Mouse (Mus musculus) cerebellum, adult (tissue): ENCODE data around the gene Prrg4.
"Not testable (repeated sequence)": the region's sequence is repeated elsewhere in the genome, so short reads cannot be mapped to it uniquely, and the experiment has no call there.

Source experiments
- ATAC-seq: cut with Nextera tagmentation; 2 replicates; pipeline ENCODE4 v1.9.2; 2017; ENCODE audit warnings: mild to moderate bottlenecking, moderate library complexity, mixed read lengths; ENCODE audit not compliant: insufficient number of reproducible peaks, low FRiP score, low TSS enrichment

The Prrg4 gene

DNA sequence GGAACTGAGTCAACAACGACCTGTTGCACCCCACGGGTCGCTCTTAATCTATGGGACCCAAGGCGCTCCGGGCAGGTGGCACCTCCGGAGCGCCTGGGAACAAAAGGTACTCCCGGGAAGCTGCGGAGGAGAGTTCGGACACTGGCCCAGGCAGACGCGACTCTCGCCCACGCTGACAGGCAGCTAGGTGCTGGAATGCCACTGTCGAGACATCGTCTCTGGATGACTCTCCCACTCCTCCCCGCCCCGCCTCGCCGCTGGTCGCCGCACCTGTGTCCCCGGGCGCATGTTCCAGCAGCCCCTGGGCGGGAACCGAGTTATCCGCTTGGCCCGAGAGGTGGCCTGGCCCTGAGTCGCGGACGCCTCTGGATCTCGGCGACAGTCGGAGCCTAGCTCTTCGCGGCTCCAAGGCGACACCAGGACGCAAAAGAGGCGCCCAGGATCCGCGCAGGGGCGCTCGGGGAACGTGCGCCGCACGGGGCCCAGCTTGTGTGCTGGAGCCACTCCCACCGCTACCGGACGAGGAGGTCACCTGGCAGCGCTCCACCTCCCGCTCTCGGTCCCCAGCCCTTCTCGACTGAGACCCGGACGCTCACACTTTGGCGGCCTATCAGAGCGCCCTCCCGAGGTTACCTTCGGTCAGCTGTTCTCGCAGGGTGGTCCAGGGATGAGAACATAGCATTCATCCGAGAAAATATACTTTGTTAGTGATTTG lies at the start of gene Prrg4:
Prrg4 (minus strand) TSS at position 601 of the 715 bp plus-strand sequence.
- peak; percentile 50 for ATAC-seq

DNA sequence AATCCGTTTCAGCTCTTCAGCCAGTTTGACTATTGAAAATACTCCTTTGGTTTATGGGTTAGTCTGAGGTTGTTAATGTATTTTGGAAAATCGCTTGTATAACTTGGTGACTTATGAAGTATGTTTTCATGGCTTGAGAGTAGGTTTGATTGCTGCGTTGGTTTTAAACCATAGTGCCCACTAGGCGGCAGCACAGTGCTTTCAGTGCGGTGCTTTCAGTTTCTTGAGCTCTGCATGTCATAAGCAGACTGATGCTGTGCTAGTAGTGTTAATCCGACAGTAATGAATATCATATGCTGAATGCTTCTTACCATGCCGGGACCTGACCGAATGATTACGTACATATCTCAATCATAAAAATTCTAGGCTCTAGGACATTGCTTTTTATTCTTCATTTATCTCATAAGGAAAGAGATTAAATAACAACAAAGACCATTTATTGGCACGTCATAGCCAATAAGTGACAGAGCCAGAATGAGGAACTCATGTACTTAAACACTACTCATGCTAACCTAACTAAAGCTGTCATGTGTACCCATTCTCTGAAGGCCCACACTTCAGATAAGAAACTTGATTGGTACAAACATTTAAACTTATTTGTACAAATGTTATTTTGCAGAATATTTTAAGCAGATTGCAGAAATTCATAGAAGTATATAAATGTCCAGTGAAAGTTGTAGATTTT lies 38.3 kb upstream of the Prrg4 start:
- ATAC-seq = peak; percentile 91

DNA sequence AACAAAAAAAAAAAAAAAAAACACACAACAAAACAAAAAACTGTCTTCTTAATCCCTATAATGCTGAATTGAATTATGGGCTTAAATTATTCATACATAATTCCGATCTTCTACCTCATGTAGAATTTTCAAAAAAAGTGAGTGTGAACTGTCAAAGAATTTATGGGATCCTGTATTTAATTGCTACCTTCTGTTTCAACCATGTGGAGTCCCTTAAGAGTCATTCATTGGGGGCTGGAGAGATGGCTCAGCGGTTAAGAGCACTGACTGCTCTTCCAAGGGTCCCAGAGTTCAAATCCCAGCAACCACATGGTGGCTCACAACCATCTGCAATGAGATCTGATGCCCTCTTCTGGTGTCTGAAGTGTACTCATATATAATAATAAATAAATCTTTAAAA lies 37.7 kb upstream of the Prrg4 start:
- ATAC-seq = not testable (repeated sequence)

DNA sequence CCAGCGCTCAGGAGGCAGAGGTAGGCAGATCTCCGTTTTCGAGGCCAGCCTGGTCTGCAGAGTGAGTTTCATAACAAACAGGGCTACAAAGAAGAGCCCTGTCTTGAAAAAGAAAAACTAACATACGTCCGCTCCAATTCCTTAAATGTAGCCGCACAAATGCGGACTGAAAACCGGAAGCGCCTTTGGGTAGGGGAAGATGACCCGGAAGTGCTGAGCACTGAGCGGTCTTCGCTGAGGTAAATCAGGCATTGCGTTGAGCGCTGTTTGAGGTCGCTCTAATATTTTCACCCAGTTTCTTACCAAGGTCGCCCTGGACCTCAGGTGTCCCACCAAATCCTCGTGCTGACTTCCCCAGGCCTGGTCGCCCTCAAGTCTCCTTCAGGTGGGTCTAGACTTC lies 36.4 kb upstream of the Prrg4 start:
- no peak for ATAC-seq

DNA sequence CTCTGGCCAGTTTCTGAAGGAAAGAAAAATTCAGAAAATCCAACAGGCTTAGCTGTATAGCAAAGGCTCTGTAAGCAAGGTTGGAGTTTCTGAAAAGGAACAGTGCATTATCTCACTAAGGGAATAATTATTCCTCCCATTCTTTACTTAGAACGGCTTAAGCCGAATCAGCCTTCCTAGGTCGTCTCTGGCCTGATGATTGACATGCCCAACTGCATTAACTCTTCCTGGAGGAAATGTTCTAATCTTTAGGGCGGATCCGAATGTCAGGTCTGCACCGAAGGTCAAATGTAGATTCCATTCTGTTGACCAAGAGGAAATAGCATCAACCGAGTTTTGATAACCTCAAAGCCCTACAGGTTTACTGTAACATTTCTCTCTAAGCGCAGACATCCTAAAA lies 29.1 kb upstream of the Prrg4 start:
- ATAC-seq = no peak

DNA sequence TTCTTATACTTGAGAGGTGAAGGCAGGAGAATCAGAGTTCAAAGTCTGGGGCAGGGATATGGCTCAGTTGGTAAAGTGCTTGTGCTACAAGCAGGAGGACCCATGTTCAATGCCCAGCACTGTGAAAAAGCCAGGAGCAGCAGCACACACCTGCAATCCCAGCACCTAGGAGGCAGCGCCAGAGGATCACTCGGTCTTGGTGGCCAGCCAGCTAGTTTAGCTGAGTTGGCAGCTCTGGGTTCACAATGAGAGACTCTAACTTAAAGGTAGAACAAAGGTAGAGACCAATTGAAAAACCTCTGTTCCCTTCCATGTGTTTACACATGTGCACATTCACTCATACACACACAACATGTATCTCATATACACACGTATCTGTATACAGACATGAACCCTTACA lies 19.4 kb upstream of the Prrg4 start:
- no peak for ATAC-seq

DNA sequence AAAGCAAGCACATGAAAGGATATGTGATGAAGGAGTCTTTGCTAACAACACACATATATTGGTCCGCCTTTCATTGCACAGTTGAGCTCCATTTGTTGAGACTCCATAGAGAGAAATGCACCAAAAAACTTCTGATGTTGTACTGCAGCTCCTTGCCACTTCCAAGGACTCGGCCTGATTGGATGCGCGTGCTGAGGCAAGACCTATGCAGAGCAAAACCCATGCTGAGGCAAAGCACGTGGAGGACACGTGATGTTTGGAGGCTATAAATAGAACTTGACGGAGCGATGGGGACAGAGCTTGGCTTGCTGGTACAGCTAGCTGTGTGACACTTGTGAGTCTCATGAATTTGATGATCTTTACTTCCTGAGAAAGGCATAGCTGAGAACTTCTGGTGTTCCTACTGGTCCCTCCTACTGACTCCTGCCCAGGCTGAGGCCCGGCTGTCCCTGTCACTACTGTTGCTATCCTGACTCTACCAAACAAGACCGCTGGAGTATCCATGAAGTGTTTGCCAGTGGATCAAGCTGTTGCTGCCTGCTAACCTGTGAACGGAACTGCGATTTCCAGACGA lies 17.7 kb upstream of the Prrg4 start, which contains the start of gene Ccdc73:
Ccdc73 (plus strand) TSS at position 524 of the 574 bp plus-strand sequence.
- ATAC-seq = no peak

DNA sequence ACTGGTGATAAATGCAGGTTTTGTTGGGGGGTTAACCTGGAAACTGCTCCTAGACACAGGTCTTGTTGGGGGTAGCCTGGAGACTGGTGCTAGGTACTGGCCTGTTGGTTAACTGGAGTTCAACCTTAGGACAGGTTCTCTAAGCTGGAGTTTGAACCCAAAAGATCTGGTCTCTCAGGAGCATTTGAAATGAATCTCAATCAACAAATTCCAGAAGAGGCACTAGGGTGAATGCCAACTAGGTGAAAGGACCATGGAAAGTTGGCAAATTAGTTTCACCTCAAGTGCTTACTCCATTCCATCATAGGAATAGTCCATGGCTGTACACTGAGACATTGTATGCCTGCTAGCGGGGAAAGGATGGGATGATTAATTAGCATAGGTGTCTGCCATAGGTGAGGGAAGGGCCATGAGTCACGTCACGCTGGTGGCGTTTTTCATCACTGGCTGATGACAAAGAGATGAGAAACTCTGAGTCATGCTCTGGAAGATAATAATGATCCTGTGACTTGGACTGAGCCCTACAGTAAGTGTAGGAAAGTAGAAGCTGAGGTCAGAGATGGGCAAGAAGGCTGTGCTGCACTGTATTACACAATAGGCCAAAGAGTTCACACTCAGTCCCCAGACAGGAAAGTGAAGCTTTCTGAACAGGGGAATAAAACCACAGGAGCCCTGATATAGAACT lies 14.6 kb upstream of the Prrg4 start:
- ATAC-seq = no peak

DNA sequence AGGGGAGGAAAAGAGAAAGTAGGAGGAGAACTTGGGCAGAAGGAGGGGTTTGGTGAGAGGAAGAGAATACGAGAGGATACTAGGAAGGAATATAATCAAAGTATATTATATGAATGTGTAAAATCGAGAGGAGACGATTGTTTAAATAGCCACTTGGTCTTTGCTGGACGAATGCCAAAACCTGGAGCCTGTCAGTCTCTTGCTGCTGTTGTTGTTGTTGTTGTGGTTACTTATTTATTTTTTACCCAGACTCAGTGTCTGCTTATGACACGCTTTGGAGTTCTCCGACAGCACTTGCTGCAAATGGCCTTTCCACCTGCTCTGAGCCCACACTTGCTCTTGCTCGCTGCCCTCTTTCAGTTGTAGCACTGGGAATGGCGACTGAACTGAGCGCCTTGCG lies 10.8 kb upstream of the Prrg4 start:
- no peak for ATAC-seq

DNA sequence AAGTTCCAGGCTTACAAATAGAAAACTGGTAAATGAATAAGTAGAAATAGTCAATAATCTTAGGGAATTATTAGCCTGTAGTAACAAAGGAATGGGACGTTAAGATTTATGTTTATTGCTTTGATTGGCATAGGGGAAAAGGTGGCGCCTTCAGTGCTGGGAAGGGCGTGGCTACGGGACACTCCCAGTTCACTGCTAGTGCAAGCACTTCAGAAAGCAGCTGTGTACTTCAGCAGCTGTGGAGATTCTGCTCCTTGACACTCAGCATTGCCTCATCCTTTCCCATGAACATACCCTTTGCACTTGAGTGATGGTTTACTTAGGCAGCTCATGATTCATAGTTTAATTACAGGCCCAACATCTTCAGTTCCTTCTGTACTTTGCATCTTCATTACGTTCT lies 9.4 kb upstream of the Prrg4 start:
- ATAC-seq = no peak

DNA sequence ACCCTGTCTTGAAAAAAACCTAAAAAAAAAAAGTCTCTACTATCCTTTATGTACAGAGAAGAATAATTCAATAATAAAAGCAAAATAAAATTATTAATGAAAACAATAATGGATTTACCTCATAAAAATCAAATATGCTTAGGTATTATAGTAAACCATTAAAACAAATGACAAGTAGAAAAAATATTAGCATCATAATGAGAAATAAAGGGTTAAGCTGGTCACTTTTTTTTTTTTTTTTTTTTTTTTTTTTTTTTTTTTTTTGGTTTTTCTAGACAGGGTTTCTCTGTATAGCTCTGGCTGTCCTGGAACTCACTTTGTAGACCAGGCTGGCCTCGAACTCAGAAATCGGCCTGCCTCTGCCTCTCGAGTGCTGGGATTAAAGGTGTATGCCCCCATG lies 8.4 kb upstream of the Prrg4 start:
- not testable (repeated sequence) for ATAC-seq

DNA sequence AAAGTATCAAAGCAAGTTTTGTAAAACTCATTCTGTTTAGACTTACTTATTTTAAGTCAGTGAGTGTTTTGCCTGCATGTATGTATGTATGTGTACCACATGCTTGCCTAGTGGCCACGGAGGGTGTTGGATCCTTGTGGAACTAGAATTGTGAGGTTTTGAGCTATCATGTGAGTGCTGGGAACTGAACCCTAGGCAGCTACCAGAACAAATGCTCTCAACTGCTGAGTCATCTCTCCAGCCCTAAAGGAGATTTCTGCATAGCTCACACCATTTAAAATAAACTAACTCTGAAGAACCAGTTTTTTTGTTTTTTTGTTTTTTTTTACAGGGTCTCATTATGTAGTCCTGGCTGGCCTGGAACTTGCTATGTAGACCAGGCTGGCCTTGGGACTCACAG lies 6.5 kb upstream of the Prrg4 start:
- ATAC-seq = no peak

DNA sequence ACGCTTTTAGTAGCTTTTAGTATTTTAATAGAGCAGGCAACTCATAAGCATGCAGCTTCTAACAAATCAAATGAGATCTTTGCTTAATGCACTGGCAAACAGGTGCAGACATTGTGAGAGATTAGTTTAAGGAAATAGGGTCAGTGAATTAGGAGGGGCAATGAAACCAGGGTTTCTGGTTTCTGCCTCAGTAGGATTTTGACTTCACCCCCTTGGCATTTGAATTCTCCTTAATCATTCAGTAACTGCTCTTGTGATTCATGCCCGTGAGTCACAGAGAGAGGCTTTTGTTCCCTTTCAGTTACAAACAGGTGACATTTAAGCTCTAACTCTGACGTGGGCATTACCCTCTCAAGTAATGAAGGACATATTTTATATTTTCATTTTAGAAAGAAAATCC lies 6.1 kb upstream of the Prrg4 start:
- ATAC-seq = no peak

DNA sequence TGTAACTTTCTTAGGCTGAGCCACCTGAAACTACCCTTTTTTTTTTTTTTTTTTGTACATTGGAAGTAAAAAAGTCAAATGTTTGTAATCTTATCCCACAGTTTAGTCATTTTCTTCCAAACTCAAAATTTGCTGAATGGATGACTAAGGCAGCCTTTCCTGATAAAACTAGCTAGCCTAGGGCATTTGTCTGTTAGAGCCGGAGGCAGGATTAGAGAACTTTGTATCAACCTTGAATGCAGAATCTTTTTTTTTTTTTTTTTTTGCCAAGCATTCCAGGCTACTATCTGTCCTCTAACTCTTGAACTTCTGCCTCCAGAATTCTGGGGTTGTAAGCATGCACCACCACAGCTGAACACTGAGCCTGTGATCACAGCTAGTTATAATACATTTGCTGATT lies 5.2 kb upstream of the Prrg4 start:
- ATAC-seq = no peak

DNA sequence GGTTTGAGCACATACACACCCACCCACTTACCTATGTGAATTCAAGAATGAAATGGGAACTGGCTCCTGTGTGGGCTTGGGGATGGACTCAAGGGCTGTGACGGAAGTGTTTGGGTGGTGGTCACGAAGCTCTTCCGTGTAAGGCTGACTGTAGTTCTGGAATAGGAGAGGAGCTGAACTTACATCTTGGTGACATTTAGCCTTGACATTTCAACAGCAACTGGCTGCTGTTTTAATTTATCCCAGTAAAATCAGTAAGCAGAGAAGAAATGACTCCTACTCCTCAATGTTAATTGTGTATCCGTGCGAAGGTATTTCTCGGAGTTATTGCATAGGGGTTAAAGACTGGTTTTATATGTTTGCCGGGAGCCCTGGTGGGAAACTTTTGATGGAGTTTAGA lies 2.9 kb upstream of the Prrg4 start:
- ATAC-seq = no peak

DNA sequence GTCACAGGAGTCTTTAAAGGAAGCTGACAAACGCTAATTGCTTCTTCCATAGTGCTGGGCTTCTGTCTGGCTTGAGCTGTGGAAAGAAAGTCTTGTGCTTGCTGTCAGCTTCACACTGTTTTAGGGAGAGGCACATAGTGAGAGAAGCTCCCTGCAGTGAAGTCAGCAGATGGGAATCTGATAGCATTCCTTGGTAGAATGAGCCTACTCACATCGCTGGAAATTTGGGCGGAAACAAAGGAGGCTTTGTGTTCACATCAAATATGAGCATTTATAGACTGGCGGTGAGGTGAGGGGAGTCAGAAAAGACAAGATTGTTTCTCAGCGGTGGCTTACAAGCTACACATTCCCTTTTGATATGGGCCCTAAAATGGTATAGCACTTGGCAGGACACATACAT lies 2.0 kb upstream of the Prrg4 start:
- no peak for ATAC-seq

DNA sequence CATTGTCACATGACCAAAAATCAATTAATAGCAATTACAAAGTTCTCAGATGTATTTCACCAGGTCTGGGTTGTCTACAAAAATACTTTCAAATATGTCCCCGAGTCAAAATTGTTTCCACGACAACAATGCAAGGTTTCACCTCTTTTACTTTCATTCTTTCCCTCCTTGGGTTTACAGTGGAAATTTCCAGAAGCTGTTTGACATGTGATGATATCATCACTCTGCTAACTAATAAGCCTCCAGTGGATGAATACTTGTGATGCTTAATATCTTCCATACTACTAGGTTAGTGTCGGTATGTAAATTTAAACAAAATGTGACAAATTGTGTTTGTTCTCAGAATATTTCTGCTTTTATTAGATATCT lies 299 bp upstream of the Prrg4 start:
- no peak for ATAC-seq

DNA sequence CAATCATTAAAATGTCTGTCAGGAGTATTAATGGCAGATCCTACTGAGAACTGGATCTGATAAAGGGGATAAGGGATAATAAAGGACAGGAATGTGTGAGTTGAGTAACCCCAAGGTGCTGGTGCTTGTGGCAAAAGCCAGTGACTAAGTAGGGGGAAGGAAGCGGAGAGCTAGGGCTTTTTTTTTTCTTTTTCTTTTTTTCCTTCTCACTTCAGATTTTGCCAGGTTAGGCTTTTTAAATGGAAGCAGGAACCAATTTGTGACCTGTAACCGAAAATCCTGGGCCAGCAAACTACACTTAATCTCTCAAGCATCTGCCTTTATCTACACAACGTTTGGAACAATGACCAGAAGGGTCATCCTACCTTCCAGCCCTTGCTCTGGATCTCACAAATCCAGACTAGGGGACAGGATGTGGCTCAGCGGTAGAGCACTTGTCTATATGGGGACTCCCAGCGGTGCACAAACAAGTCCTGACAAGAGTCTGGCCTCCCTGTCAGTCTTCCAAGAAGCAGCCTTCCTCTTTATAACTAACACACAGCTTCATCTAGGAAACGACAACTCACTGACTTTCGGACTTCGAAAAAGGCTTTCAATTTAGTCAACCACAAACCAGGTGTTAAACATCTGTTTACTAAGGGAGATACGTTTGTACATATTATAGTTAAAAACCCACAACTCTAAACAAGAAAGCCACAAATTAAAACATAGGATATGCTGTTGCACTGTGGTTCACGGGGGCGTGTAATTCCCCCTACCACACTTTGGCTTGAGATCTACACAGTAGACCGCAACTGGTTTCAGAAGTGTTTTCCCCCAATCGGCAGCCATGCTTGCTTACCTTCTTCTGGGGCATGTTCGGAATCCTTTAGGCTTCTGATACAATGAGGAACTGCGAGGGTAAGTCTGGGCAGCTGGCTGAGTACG lies 1.2 kb downstream of the Prrg4 start:
- ATAC-seq = no peak

DNA sequence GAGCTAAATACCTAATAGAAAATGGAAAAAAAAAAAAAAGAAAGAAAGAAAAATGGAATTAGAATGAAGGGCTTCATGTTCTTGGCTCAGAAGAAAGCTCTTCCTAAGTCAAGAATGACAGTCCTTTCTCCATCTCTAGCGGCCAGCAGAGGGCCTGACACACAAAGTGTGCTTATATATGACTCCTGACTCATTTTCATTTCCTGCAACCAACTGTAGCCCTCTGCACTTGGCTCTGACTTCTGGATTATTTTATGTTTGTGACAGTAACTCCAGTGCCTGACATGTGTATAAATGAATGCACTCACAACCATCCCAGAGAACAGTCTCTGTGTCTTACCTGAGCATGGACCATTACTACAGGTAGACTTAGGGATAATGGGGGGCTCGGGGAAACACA lies 2.0 kb downstream of the Prrg4 start:
- no peak for ATAC-seq
